Mouse (Mus musculus): ENCODE data around the gene Brox.
"Not testable (repeated sequence)": the region's sequence is repeated elsewhere in the genome, so short reads cannot be mapped to it uniquely, and the experiment has no call there.

The Brox gene

GRCm38 (mm10) chr1:183296877-183297383, at the start of gene Brox:
Gene Brox (minus strand): TSS chr1:183297269.
- DNase-seq (ENCODE audit: low read depth, low spot score), result peak; percentile 85

DNA sequence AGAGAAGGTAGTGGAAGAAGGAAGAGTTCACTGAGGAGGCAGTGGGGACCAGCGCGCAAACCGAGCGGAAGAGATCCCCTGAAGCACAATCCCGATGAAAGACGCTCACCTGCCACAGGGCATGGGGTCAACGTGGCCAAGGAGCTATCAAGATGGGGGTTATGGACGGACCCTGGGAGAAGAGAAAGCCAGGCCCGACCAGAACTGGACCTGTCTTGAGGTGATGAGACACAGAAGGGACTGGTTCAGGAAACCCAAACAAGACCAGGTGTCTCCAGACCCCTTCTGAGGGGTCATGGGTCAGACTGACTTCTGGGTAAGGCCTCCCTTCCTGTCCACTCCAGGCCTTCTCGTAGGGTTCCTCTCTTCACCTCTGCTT, 48.7 kb upstream of the Brox start:
- no peak for DNase-seq (ENCODE audit: low read depth, low spot score)

DNA sequence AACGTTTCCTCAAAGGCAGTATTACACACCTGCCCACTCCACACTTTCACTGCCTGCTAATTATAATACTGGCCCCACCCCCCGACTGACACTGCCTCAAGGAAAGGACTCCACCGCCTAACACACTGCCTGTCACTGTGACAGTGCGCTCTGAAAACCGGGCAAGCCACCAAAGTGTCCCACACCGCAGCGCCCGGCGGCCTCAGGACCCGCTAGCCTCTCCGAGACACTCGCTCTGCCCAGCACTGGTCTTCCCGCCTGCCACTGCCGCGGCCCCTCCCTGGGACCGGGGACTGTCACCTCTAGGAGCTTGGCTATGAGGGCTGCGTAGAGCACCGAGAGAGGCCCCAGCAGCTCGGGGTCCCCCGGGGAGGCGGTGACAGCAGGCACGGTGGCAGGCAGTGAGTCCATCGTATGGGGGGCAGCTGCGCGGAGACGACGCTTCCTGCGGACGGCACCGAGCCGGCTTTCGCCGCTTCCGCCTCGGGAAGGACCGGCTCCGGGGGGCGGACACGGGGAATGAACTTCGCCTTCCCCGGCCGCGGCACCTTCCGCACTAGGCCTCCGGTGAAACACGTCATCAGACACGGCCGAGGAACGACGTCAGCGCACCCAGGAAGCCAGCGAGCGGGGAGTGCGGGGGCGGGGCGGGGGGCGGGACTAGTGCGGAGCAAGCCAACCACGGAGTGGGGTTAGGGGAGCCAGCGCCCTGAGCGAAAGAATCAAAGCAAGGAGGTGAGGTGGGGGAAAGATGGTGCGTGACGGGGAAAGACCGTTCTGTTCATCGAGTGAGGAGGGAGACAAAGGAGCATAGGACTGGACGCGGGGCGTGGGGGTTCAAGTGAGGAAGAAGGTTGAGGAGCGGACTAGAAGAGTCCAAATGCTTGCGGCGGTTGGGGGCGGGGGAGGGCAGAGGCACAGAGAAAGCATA, 48.1 kb upstream of the Brox start:
- DNase-seq (ENCODE audit: low read depth, low spot score), result peak; percentile 84

- not testable (repeated sequence) for DNase-seq (ENCODE audit: low read depth, low spot score)
Measured at GRCm38 (mm10) chr1:183342902-183343301, 45.8 kb upstream of the Brox start.

DNA sequence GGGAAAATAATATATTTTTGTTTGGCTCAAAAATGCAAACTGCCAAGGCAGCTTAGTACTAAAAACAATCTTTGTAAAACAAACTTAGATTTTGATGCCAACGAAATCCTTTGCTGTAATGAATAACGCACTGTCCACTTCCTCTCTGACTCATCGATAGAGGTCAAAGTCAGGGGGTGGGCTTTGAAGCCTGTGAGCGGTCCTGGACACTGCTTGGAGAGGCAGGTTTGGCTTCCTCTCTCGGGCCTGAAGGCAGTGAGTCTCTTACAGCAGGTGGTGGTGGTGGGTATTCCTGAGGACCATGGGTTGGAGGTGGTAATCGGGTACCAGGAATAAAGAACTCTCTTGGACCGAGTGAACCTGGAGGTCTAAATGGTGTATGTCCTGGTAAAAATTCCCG, 30.1 kb upstream of the Brox start:
- DNase-seq (ENCODE audit: low read depth, low spot score), result no peak

DNA sequence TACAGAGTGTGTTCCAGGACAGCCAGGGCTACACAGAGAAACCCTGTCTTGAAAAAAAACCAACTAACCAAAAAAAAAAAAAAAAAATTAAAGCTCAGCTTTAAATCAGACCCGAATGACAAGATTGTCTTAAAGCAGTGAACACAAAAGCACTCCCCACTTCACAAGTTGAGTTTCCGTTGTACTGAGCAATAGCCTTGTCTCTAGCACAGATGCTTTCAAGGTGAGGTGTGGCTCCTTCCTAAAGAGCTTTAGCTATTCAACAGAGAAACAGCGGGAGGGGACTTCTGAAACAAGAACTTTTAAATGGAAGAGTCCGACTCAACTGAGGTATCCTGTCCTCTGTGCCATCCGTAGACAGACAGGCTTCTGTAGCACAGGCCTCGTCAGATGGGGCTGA, 27.4 kb upstream of the Brox start:
- DNase-seq (ENCODE audit: low read depth, low spot score), result no peak

GRCm38 (mm10) chr1:183323923-183324322, 26.9 kb upstream of the Brox start:
- no peak for DNase-seq (ENCODE audit: low read depth, low spot score)

- DNase-seq (ENCODE audit: low read depth, low spot score), result not testable (repeated sequence)
Measured at GRCm38 (mm10) chr1:183322496-183322895, 25.4 kb upstream of the Brox start.

- DNase-seq (ENCODE audit: low read depth, low spot score), result no peak
Measured at GRCm38 (mm10) chr1:183320708-183321107, 23.6 kb upstream of the Brox start.

DNA sequence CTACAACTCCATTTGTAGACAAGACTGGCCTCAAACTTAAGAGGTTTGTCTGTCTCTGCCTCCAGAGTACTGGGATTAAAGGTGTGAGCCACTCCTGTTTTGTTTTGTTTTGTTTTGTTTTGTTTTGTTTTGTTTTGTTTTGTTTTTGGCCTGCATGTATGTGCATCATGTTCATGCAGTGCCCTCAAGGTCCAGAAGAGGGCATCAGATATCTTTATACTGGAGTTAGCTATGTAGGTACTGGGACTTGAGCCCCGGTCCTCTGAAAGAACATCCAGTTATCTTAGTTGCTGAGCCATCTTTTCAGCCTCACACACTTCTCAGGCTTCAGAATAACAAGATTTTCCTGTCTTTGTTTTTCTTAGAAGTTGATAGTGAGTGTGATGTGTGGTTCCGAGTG, 18.7 kb upstream of the Brox start:
- no peak for DNase-seq (ENCODE audit: low read depth, low spot score)

DNA sequence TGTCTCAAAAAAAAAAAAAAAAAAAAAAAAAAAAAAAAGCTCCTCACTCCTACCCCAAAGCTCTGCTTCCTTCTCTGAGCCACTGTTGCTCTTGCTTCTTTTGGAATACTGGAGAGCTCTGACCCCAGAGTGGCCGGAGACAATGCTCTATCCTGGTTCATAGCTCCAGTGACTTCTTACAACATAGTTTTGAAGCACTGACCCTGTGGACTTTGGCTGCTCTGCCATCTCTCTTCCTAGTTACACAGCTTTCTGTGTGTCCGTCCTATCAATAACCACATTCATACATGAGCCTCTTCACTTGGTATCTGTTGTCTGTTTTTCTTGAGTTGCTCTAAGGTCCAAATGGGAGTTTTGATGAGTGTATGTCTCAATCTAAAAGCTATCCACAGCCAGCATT, 15.0 kb upstream of the Brox start:
- DNase-seq (ENCODE audit: low read depth, low spot score), result no peak

GRCm38 (mm10) chr1:183309601-183310000, 12.5 kb upstream of the Brox start:
- DNase-seq (ENCODE audit: low read depth, low spot score), result not testable (repeated sequence)

- DNase-seq (ENCODE audit: low read depth, low spot score), result no peak
Measured at GRCm38 (mm10) chr1:183308476-183308875, 11.4 kb upstream of the Brox start.

- DNase-seq (ENCODE audit: low read depth, low spot score), result no peak
Measured at GRCm38 (mm10) chr1:183307555-183307954, 10.5 kb upstream of the Brox start.

DNA sequence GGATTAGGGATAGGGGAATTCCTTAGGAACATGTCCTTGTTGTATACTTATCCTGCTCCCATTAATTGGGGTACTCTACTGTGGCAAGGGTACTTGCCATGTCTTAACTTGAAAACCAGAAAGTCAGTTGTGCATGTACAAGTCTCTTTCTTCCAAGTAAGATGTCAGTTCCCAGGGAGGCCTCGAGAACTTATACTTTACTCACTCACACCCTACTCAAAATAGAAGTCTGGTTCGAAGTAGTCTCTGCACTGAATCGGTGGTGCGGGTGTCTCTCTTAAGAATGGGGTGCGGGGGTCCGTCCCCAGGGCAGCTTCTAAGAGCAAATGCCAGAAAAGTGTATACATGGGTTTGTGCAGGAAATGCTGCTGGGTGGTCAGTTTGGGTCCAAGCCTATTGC, 2.1 kb upstream of the Brox start:
- peak; percentile 93 for DNase-seq (ENCODE audit: low read depth, low spot score)

- peak; percentile 56 for DNase-seq (ENCODE audit: low read depth, low spot score)
Measured at GRCm38 (mm10) chr1:183297886-183298489, 919 bp upstream of the Brox start.

DNA sequence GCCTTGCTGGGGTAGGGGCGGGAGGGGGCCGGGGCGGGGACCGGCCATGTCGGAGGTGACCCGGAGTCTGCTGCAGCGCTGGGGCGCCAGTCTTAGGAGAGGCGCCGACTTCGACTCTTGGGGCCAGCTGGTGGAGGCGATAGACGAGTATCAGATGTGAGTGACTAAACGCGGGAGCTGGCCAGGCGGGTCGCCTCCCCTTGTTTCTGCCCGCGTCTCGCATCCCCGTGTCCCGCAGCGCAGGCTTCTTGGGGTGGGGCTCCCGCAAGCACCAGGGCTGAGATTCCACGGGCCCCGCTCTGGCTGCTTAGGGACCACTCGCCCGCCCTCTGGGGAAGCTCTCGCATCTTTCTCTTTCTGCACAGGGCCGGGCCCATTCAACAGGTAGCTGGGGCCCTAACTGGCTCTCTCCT, 410 bp upstream of the Brox start:
- peak; percentile 50 for DNase-seq (ENCODE audit: low read depth, low spot score)

- DNase-seq (ENCODE audit: low read depth, low spot score), result peak; percentile 44
Measured at GRCm38 (mm10) chr1:183296465-183296864, 604 bp downstream of the Brox start, which contains the start of gene Aida. Gene Aida (plus strand): TSS chr1:183296590.

DNA sequence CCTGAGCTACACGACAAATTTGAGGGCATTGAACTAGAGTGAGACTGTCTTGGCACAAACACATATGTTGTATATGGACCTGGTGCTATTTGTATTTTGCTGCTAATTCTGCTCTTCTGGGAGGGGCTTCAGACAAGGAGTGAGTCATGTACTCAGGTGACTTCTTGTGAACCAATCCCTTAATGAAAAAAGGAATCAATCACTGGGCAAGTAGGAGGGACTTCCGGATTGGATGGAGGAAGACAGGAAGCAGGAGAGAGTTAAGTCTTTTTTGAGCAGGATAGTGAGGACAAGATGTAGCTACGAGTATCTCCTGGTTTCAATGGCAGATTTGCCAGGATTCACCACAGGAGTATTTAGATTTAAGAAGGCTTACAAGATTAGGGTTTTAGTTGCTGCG, 7.5 kb downstream of the Brox start:
- no peak for DNase-seq (ENCODE audit: low read depth, low spot score)

GRCm38 (mm10) chr1:183288351-183288750, 8.7 kb downstream of the Brox start:
- no peak for DNase-seq (ENCODE audit: low read depth, low spot score)

- no peak for DNase-seq (ENCODE audit: low read depth, low spot score)
Measured at GRCm38 (mm10) chr1:183275763-183276162, 21.3 kb downstream of the Brox start.

DNA sequence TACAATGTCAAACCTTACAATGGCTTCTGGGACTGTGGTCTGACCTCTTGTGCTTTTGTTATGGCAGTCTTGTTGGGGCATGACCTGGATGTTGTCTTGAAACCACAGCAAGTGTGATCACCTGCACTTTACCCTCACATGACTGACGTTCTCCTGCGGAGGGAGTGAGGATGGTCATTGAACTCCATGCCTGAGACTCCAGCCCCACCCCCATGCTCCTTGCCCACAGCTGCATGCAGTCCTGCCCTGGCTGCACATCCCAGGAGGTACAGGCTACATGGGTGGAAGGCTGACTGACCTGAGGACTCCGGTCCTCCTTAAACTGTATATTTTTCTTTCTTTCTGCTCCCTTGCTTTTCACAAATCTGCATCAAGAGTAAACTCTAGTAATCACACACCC, 22.7 kb downstream of the Brox start:
- DNase-seq (ENCODE audit: low read depth, low spot score), result no peak

All from mesoderm, embryonic 11.5 days (tissue).